Mouse (Mus musculus): ENCODE measurements around the gene Ccdc157.
A peak's percentile ranks its signal among the peaks of the same experiment; 100 is the strongest.
"Not testable (repeated sequence)": the region's sequence is repeated elsewhere in the genome, so short reads cannot be mapped to it uniquely, and the experiment has no call there.

Ccdc157 gene

DNA sequence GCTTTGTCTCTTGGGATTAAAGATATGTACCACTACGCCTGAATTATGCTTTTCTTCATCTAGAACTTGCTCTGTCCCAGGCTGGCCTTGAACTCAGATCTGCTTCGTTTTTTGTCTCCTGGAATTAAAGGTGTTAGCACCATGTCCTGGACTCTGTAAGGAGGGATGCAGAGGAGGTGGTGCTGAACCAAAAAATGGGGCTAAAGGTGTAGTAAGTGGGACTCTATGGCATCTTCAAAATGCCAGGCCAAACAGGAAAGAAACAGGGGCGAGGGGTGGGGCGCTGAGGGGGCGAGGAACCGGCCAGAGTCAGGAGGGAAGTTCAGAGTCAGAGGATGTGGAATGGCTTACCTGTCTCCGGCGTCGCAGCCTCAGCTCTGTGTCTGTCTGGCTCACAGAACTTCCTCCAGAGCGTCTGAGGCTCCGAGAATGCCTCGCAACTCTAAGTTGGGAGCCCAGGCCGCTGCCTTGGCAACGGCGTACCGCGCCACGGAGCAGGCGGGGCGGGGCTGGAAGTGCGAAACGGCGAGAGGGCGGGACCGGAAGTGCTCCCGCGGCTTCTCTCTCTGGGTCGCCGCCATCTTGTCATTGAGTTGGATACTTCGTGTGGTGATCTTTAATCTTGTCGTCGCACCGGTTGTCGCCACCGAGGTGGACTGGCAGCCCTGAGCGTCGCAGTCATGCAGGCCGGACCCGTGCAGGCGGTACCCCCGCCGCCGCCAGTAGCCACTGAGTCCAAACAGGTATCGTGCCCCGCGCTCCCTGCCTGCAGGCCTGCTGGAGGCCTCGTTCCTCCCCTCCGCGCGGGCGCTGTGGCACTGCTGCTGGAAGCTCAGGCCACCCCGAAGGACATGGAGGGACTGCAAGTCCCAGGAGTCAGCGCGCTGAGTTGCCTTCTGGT, at the start of gene Ccdc157, which contains the start of gene Sf3a1:
Ccdc157 (minus strand) TSS at position 486 of the 901 bp plus-strand sequence.
Sf3a1 (plus strand) TSS at position 543 of the 901 bp plus-strand sequence.
- peak; percentile 97 for DNase-seq

DNA sequence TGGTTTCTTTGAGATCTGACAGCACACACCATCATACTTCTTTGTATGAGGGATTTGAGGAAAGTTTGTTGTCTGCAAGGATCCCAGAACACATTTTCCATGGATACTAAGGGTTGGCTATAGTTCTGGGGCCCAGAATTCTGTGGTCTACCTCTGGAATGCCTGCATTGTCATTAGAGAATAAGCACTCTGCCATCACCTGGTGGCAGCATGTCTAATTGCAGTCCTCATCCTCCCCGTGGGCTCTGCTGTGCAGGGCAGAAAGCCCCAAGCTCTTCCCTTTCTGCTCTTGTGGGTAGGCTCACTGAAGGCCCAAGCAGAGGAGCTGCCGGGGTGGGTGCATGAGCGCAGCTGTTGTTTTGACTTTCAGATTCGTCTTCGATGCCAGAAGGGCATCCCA, 49.5 kb upstream of the Ccdc157 start:
- peak; percentile 26 to 29 for DNase-seq

DNA sequence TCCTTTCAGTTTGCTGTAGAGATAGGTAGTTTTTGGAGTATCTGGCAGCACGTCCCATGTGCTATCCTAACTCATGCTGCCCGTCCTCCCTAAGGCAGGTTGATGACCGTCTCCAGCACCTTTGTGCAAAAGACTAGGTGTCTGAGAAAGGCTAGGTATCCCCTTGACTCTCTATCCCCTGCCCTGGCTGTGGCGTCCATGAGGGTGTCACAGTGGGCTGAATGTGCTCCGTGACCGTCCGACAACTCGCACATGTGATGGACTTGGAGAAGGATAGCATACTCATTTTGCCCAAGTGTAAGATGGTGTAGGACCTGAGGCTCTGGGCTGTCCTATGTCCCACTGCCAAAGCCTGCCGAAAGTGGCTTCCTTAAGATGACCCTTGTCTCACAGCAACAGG, 47.6 kb upstream of the Ccdc157 start:
- no peak for DNase-seq

DNA sequence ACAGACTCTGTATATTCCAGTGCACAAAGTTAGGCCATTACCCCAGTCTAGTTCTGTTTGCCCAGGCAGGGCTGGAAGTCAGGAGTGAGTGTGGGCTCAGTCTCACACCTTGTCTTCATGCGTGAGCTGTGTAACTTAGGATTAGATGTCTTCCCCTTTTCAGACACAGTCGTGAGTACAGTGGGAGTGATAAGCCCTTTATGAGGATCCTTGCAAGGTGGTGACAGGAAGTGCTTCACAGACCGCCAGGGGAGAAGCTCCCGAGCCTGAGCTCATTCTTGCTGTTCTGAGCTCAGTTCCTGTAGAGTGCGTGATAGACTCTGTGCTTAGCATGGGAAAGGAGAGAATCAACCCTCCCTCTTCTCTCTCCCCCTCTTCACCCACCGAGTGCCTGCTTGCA, 46.5 kb upstream of the Ccdc157 start:
- no peak for DNase-seq

DNA sequence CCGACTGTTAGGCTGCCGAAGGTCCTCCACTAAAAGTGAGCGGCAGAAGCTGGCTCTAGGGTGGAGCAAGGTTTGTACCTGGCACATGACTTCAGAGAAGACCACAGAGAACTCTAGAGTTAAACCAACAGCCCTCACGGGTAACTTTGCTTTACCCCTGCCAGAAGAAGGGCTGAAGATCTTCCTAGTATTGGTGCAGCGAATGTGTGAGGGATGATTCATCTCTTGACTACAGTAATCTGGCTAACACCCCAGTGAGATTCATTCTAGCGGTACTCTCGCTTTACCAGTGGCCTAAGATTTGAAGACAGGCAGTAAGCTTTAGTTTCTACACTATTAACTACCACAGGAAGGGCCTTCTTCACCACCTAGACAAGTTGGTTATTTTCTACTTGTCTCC, 45.9 kb upstream of the Ccdc157 start:
- no peak for DNase-seq

DNA sequence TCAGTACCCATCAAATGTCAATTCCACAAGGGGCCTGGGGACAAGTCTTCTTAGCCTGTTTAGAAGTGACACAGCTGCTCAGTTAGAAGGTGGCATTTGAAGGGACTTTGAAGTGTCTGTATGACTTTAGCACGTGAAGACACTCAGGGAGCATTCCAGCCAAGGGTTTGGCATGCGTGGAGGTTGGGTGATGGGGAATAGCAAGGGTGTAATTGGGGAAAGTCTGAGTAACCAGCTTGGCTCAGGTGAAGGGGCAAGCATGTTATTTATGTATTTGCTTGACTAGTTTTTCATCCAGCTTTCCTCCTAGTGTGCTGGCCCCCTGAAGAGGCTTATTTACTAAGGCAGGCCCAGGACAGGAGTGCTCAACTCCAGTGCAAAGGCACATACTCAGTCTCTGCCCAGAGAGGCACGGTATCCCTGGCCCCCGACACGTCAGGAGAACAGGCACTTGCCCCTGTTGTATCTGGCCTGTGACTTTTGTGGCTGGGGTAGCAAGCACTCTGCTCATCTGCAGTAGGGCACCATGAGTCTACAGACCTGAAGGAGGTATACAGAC, 45.1 kb upstream of the Ccdc157 start:
- no peak for DNase-seq

DNA sequence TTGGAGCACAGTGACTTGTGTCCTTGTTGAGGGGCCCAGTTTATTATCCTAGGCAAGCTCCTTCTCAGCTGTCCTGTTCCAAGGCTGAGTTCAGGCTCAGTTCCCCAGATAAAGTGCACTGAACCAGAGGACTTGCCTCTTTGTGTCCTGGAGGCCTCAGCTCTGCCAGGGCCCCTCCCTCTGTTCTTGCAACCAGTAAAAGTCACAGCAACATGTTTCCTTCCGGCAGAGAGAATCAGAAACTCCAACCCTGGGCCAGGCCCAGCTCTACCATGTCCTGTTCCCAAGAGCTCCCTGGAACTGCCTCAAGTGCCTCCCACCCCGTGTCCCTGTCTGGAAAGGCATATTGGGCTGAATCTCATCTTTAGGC, 43.6 kb upstream of the Ccdc157 start:
- DNase-seq, result no peak

DNA sequence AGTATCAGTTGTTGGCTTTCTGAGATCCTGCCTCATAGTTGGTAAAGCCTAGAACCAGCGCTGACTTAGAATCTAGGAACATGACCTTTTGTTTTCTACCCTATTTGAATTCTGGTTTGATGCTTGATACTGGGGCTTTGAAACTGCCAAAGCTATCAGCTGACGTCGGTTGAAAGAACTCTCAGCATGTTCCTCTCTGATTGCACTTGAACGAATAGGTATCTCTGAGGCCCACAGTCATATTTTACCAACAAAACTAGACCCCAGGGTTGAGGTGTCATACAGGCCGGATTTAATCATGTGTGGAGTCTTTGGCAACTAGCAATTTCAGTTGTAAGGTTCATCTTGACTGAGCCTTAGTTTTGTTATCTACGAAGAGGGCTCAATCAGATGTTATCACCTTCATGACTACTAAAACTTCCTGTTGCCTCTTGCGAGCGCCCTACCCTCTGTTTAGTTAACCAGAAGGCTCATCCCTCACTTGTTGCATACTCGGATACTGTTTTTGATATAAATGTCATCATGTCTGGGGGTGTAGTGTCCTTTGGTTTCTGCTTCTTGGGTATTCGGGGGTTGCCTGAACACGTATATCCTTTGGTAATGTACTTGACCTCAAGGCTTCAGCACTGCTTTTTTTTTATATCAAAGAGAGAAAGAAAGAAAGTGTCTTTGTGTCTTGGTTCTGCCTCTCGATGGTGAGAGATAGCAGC, 43.1 kb upstream of the Ccdc157 start:
- no peak for DNase-seq

DNA sequence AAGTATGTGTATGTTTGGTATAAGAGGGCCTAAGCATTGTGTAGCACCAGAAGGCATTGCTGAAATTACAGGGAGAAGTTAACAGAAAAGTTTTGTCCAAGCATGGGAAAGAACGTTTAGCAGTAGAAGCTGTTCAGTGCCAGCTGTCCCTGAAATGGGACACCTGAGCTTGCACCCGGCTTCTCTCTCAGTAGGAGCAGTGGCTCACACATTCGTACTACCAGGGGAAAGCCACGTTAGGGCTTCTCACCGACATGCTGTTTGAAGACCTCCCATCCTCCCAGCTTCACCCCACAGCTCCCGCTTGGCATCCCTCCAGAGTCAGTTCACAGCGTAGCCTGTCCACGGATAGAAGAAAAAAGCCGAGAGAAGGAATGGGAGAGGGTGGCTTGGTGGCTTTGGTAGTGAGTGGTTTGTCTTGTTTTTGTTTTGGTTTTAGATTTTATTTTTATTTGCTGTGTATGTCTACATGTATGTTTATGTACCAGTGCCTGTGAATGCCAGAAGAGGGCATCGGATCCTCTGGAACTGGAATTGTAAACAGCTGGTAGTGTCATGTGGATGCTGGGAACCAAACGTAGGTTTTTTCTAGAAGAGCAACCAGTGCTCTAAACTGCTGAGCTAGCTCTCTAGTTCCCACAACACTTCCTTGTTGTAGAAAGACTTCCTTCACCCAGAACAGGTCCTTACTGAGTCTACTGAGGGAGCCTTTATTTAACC, 42.0 kb upstream of the Ccdc157 start:
- no peak for DNase-seq

DNA sequence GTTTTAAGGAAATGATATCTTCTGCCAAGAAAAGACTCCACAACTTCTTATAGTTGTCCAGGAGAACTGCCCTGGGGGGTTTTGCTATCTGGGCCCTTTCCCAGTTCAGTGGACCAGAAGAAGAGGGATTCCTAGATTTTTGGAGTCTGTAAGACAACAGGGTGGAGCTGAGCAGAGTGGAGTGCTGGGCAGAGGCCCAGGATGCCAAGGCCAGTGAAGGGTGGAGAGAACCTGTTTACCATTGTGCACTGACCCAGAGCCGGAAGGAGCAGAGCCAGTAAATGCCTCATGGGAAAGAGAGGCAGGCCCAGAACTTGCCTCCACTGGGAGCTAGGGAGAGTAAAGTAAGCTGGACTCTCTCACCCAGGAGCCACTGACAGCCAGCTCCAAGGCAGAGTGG, 37.6 kb upstream of the Ccdc157 start:
- peak in 1 of 2 experiments; percentile 19 for DNase-seq

DNA sequence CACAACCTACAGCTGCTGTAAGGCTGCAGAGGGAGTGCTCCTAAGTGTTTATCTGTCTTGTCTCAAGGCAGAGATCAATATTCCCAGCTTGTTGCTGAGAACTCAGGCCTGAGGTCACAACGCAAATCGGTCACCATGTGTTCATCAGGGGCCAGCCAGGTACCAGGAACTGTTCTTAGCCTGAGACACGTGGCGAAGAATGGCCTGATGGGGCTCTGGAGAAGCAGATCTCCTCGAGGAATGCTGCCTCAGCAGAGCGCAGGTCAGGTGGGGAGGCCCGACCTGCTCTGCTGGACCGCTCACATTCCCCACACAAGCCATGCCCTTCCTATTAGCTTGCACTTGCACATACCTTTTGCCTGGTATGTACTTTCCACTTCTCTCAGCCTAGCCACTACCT, 36.5 kb upstream of the Ccdc157 start:
- DNase-seq, result no peak

DNA sequence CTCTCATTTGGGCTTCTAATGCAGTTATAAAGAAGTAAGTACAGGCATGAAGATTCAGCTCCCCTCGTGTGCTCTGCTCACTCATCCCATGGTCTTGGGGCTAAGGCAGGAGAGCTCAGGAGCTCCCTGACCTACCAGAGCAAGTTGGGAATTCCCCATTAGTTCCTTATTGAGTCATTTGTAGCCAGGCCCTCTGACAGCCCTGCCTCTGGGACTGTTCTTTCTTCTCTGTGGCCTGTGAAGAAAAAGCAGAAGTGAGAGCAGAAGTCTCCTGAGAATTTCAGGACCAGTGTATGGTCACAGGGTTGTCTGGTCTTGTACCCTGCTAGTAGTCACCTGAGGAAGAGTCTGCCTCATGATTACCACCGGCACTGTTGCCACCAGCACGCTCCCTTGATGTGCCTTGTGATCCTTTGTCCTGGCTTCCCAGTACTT, 35.5 kb upstream of the Ccdc157 start:
- DNase-seq, result peak; percentile 74 to 81

DNA sequence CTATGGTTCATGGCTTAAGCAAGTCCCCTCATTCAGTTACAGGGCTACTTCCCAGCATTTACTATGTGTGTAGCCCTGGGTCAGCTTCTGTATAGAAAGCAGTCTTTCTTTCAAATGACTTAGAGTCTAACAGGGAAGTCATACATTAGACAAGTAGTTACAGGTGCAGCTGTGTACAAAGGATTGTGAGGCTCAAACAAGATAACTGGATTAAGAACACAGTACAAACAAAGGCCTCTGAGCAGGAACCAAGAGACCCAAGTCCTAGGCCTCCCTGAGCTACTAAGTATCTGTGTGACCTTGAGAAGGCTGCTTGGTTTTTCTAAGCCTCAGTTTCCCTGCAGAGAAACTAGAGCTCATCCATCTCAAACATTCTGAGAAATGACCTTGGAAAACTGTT, 33.3 kb upstream of the Ccdc157 start:
- no peak for DNase-seq

DNA sequence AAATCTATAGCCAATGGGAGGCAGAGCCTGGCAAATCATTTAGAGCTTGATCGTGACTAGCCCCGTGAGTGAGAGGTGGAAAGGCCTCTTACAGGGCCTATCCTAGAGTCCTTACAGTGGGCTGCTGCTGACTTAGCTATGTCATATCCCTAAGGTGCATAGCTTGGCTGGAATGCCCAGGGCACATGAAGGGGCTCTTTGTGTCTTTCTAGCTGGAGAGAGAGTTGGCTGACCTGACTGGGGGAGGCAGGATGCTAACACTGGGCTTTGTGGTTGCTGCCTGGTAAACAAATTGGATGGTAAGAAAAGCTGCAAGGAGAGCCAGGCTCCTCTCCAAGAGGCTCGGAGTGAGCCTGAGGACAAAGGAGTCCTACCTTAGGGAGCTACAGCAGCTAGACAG, 32.7 kb upstream of the Ccdc157 start:
- no peak for DNase-seq

DNA sequence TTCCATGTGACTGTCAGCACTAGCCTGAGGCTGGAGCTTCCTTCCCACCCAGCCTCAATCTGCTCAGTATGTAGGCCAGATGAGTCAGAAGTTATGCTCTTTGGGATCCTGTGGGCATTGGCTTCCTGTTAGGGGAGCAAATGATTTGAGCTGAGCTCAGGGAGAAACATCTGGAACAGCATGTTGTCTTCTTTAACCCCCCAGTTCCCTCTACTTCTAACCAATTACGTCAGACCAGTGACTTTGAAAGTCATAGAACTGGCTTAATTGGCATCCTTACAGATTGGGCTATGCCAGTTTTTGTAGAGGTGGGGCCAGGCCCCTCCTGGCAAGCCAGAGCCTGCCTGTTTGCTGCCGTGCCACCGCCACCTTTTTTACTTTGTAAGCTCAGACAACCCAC, 30.6 kb upstream of the Ccdc157 start:
- DNase-seq, result no peak

DNA sequence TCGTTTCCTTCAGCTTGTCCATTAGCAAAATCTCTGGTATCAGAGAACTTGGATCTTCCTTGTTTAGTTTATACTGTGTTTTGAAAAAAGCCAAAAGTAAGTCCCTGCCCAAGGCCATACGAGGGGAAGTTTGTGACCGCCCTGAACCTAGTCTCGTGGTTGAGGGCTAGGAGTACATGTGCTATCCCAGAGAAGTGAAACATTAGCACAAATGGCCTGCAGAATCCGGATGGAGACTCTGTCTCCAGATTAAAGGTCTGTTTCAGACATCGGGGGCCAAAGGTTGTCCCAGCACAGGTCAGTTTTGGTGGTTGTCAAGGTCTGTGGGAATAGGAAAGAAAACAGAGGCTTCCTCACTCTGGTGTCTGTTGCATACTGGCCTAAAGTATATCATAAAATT, 29.1 kb upstream of the Ccdc157 start:
- no peak for DNase-seq

DNA sequence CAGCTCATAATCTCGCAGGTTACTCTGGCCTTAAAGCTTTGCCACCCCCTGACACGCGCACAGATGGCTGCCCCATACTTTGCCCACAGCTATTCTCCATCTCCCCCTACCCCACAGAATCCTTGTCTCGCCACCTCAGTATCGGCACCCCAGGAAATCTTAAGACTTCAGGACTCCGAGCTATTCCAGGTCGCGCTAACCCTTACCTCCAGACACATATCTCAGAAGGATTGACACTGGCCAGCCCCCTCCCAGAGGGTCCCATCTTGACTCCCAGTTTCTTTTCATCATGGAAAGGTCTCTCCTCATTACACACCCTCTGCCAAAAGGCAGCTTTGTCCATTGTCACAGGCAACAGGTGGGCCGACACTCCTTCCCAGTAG, 27.2 kb upstream of the Ccdc157 start:
- DNase-seq, result no peak

DNA sequence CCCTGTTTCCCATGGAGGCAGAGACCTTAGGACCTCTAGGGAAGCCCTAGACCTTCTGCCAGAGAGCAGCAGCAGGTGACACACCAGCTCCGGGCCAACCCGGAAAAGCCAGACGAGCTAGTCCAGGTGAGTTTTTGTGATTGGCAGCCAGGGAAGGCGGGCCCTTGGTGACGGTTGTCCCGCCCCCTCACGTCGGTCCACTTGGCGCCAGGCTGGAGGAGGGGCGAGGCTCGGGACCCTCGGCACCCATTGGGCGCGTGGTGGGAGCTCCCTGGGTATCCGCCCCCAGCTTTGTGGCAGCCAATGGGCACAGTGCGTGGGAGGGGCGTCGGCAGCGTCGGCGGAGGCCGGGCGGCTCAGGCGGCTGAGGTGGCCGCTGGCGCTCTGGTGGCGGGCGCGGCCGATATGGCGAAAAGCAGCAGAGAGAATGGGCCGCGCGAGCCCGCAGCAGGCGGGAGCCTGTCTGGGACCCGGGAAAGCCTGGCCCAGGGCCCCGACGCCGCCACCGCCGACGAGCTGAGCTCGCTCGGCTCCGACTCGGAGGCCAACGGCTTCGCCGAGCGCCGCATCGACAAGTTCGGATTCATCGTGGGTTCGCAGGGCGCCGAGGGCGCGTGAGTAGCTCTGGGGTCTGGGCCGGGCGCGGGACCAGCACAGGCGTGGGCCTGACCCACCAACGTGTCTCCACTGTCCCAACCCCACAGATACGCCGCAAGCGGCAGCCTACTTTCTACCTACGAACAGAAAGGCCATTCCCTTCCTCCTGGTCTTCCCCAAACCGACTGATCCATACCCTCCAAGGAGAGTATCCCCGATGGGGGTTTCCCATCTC, 26.6 kb upstream of the Ccdc157 start, which contains the start of gene Tbc1d10a:
Tbc1d10a (plus strand) TSS at position 304 of the 832 bp plus-strand sequence.
- DNase-seq, result peak; percentile 98

DNA sequence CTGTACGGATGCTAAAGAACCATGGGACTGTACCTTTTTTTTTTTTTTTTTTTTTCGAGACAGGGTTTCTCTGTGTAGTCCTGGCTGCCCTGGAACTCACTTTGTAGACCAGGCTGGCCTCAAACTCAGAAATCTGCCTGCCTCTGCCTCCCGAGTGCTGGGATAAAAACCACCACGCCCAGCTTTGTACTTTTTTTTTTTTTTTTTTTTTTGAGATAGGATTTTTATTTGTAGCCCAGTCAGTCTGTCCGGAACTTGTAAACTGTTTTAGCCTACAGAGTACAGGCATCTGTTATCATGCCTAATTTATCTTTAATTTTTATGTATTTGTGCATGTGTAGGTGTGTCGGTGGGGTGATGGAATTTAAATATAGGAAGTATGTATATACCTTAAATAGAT, 25.4 kb upstream of the Ccdc157 start:
- DNase-seq, result not testable (repeated sequence)

DNA sequence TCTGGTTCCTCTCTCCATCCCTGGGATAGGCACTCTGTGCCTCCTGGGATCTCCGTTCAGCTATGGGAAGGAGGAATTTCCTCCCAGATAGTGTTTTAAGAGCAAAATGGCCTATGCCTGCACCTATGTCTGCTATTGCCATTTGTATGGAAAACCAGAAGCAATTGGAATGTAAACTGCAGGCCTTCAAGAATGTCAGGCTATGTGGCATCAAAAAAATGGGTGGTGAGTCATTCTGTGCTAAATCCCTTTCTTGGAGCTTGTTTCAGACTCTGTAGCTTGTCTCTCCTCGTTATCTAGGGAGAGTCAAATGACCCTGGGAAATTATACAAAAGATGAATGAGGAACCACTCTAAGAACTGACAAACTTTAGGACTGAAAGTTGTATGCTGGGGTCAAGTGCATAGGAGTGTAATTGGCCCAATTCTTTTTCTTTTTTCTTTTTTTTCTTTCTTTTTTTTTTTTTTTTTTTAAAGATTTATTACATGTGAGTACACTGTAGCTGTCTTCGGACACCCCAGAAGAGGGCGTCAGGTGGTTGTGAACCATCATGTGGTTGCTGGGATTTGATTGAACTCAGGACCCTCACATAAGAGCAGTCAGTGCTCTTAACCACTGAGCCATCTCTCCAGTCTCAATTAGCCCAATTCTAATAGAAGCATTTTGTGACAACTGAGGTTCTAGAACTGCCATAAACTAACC, 24.3 kb upstream of the Ccdc157 start:
- peak; percentile 23 to 35 for DNase-seq

DNA sequence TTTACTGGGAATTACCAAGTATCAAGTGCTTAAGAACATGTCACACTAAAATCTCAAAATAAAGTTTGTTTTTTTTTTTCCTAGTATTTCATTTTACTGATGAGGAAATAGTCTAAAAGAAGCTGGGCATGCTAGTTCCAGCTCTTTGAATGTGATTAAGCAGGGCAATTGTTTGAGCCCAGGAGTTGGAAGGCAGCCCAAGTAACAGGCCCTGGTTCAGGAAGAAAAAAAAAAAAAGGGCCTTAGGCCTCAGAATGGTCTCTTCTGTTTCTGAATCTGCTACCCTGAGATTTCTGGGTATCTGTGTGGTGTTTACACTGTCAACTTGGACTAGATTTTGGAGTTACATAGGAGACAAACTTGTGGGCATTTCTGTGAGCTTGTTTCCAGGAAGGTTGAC, 23.4 kb upstream of the Ccdc157 start:
- DNase-seq, result no peak

Measured in B cell, adult 2 months (primary cell).